Mouse (Mus musculus): Measurements from ENCODE around the gene Pltp. TPM values are rescaled to one million over a fixed set of nuclear protein-coding genes. Genes with fewer than 3 reads are reported as not detected.
"Not testable (repeated sequence)": the region's sequence is repeated elsewhere in the genome, so short reads cannot be mapped to it uniquely, and the experiment has no call there.

Pltp gene
- polyA plus RNA-seq, 1 experiment from 2014 or later, result 40.0 TPM

DNA sequence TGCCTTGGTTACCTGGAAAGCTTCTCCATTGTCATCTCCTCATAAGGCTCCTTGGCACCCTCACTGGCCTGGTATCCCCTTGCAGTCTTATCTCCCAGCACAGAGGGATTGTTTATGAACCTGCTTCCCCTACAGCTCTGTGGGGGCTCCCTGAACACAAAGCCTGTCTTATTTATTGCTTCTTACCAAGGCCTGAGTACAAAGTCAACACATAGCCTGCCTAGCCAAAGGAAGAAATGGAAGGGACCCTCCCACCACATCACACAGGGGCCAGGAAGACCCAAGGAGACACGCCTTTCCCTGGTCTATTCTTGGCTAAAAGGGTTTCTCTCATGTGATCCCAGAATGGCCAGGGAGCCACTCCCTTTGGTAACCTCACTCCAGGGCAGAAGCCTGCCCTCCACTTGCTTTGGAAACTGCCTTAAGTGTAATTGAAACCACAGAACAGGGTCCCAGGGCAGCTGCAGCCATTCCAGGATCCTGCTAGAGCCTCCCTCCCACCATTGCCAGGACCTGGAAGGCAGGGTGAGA, 16.8 kb upstream of the Pltp start:
- peaks cover 9% of the 10 kb centered on the region for H3K36me3 ChIP-seq (replicated peaks)
- no peak overlapping the region for H3K4me3 ChIP-seq
- peaks cover 32% of the 10 kb centered on the region for H3K4me1 ChIP-seq
- WGBS, result 44% methylated on average over 1 of the region's 1 CpGs
- no peaks in the 10 kb centered on the region for H3K27me3 ChIP-seq (ENCODE audit: poor library complexity, severe bottlenecking)
- no peaks in the 10 kb centered on the region for H3K9me3 ChIP-seq
- H3K27ac ChIP-seq, result peak overlapping the region; percentile 40; the same call in 1 of the 2 replicates
- DNase-seq (ENCODE audit: extremely low spot score, low spot score), result no peak

GRCm38 (mm10) chr2:164873621-164874020, 16.1 kb upstream of the Pltp start:
- WGBS, result 77% methylated on average over 3 of the region's 3 CpGs
- H3K27ac ChIP-seq, result no peak overlapping the region
- H3K4me3 ChIP-seq, result no peak overlapping the region

GRCm38 (mm10) chr2:164871602-164872303, 14.2 kb upstream of the Pltp start:
- Histone ChIP-seq H3K9me3 (peaks cover 8% of the 10 kb centered on the region; the same call in 1 of the 2 replicates), H3K4me1 (peaks cover 13% of the 10 kb centered on the region), H3K27me3 (ENCODE audit: poor library complexity, severe bottlenecking) (no peaks in the 10 kb centered on the region), H3K27ac (no peak overlapping the region), H3K36me3 (replicated peaks) (no peaks in the 10 kb centered on the region), H3K4me3 (no peak overlapping the region)
- no peak for DNase-seq (ENCODE audit: extremely low spot score, low spot score)
- 59% methylated on average over 6 of the region's 6 CpGs for WGBS

More at GRCm38 (mm10) chr2:164873621-164874020, 16.1 kb upstream of the Pltp start:
- peaks cover 26% of the 10 kb centered on the region for H3K4me1 ChIP-seq
- no peak for DNase-seq (ENCODE audit: extremely low spot score, low spot score)
- peaks cover 9% of the 10 kb centered on the region for H3K36me3 ChIP-seq (replicated peaks)
- no peaks in the 10 kb centered on the region for H3K9me3 ChIP-seq
- no peaks in the 10 kb centered on the region for H3K27me3 ChIP-seq (ENCODE audit: poor library complexity, severe bottlenecking)

GRCm38 (mm10) chr2:164868491-164868890, 11.0 kb upstream of the Pltp start:
- WGBS, result 87% methylated on average over 7 of the region's 7 CpGs
- no peak for DNase-seq (ENCODE audit: extremely low spot score, low spot score)
- Histone ChIP-seq H3K4me1 (no peaks in the 10 kb centered on the region), H3K36me3 (replicated peaks) (no peaks in the 10 kb centered on the region), H3K4me3 (no peak overlapping the region), H3K27me3 (ENCODE audit: poor library complexity, severe bottlenecking) (no peaks in the 10 kb centered on the region), H3K9me3 (peaks cover 8% of the 10 kb centered on the region; the same call in 1 of the 2 replicates), H3K27ac (no peak overlapping the region)

DNA sequence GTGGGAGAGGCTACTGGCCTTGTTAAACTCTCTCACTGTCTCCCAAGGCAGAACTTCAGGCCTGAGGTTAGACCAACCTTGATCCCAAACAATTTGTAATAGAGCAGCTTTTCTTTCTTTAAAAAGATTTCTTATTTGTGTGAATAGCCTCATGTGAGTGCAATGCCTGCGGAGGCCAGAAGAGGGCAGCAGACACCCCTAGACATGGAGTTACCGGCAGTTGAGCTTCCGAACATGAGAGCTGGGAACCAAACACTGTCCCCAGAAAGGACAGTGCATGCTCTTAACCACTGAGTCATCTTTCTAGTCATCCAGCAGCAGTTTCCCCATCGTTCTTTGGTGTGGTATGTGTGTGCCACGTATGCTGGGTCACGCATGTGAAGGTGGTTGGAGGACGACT, 10.1 kb upstream of the Pltp start:
- H3K27me3 ChIP-seq (ENCODE audit: poor library complexity, severe bottlenecking), result no peaks in the 10 kb centered on the region
- no peak for DNase-seq (ENCODE audit: extremely low spot score, low spot score)
- no peak overlapping the region for H3K27ac ChIP-seq
- H3K36me3 ChIP-seq (replicated peaks), result no peaks in the 10 kb centered on the region
- peaks cover 2% of the 10 kb centered on the region; the same call in 1 of the 2 replicates for H3K4me1 ChIP-seq
- H3K9me3 ChIP-seq, result peaks cover 8% of the 10 kb centered on the region; the same call in 1 of the 2 replicates
- WGBS, result 95% methylated on average over 7 of the region's 7 CpGs
- no peak overlapping the region for H3K4me3 ChIP-seq

DNA sequence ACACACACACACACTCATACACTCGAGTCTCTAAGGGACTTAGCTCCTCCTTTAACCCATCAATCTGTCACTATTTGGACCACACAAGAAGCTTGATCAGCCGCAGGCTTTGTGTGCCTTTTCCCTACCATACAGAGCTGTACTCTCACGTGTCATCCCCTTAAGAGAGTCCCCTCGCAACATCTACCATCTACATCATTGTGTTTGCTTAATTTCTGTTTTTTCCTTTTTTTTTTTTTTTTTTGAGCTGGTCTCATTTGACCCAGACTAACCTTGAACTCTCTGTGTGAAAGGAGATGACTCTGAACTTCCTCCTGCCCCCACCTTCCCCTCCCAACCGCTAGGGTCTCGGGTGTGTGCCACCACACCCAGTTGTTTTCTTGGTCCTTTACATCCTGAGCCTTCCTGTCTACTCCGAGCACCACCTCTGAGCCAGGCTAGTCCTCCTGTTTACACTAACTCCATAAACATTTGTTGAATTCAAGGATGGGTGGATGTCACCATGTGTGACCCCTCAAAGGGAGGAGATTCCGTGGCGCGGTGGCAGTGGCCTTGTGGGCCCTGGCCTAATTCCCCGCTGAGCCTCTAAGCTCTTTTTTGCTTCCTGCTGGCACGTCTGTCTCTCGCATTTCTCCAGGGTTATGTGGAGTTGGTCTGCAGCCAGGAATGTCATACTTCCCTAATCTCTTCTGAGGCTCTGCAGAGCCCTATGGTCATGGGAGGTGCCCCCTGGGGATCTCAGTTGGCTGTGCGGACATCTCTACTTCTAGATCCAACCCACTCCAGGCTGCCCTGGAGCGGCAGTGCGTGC, 9.4 kb upstream of the Pltp start:
- Histone ChIP-seq H3K36me3 (replicated peaks) (no peaks in the 10 kb centered on the region), H3K27me3 (ENCODE audit: poor library complexity, severe bottlenecking) (no peaks in the 10 kb centered on the region), H3K4me1 (peaks cover 8% of the 10 kb centered on the region), H3K27ac (no peak overlapping the region), H3K4me3 (no peak overlapping the region), H3K9me3 (peaks cover 8% of the 10 kb centered on the region; the same call in 1 of the 2 replicates)
- WGBS, result 75% methylated on average over 16 of the region's 16 CpGs
- no peak for DNase-seq (ENCODE audit: extremely low spot score, low spot score)

GRCm38 (mm10) chr2:164864593-164864992, 7.1 kb upstream of the Pltp start:
- 84% methylated on average over 4 of the region's 4 CpGs for WGBS
- peaks cover 15% of the 10 kb centered on the region for H3K4me1 ChIP-seq
- no peak for DNase-seq (ENCODE audit: extremely low spot score, low spot score)
- H3K27me3 ChIP-seq (ENCODE audit: poor library complexity, severe bottlenecking), result peaks cover 6% of the 10 kb centered on the region
- H3K9me3 ChIP-seq, result peaks cover 8% of the 10 kb centered on the region; the same call in 1 of the 2 replicates
- H3K27ac ChIP-seq, result no peak overlapping the region
- no peak overlapping the region for H3K4me3 ChIP-seq
- no peaks in the 10 kb centered on the region for H3K36me3 ChIP-seq (replicated peaks)

- not testable (repeated sequence) for H3K27ac ChIP-seq; DNase-seq (ENCODE audit: extremely low spot score, low spot score); H3K9me3 ChIP-seq; H3K4me3 ChIP-seq; H3K36me3 ChIP-seq (replicated peaks)
- H3K4me1 ChIP-seq, result peaks cover 25% of the 10 kb centered on the region
- 94% methylated on average over 8 of the region's 9 CpGs for WGBS
- H3K27me3 ChIP-seq (ENCODE audit: poor library complexity, severe bottlenecking), result peaks cover 17% of the 10 kb centered on the region
These were observed 5.9 kb upstream of the Pltp start for GRCm38 (mm10) chr2:164863411-164863810.

DNA sequence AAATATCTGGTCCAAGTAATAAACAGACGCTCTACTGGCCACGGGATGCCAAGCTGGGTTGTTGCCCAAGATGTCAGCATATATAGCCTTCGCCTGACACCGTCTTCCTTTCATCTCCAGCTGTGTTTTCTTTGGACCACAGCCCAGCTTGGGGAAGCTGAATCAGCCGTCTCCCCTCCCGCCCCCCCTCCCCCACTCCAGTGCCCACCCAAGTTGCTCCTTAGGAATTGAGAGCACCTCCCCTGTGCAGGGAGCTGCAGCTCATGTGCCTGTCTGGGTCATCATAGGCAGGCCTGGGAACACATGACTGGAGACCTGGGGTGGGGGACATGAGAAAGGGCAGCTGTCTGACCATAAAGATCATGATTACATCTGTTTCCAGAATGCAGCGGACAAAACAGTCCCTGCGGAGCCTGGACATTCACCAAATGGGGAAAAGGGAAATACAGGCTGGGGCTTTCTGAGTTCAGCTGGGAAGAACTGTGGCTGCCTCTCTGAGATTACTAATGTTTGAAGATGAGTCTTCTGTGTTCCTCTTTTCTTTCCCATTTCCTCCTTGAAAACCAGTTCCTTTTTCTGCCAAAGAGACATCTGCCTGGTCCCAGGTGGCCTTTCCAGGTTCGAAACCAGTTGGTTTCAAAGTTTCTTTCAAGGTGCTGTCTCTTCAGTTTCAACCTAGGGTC, 4.8 kb upstream of the Pltp start:
- DNase-seq (ENCODE audit: extremely low spot score, low spot score), result no peak
- peaks cover 2% of the 10 kb centered on the region; the same call in 1 of the 2 replicates for H3K9me3 ChIP-seq

DNA sequence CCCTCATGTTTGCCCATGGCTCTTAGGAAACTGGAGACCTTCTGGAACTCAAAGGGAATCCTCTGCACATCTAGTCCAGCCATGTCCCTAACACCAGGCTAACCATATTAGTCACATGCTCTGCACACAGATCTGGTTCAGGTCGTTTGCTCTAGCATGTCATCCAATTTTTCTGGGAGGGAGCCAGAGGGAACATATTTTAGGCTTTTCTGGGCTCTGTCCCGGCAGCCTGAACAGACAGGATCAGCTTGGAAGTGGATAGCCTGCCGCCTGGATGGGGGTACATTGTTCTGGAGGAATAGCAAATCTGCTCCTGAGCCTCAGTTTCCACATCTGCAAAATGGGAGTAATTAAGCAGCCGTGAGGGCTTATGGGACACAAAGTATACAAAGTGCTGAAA, 3.6 kb upstream of the Pltp start:
- DNase-seq (ENCODE audit: extremely low spot score, low spot score), result no peak
- Histone ChIP-seq H3K27me3 (ENCODE audit: poor library complexity, severe bottlenecking) (peaks cover 40% of the 10 kb centered on the region), H3K36me3 (replicated peaks) (no peaks in the 10 kb centered on the region), H3K9me3 (no peaks in the 10 kb centered on the region), H3K27ac (no peak overlapping the region), H3K4me3 (no peak overlapping the region), H3K4me1 (peaks cover 48% of the 10 kb centered on the region)
- WGBS, result 83% methylated on average over 4 of the region's 4 CpGs

More for the DNA sequence above, 4.8 kb upstream of the Pltp start:
- Histone ChIP-seq H3K36me3 (replicated peaks) (no peaks in the 10 kb centered on the region), H3K27ac (0 out of 2 replicates have a peak overlapping the region, but pooled peaks have one; percentile 4), H3K4me1 (peaks cover 36% of the 10 kb centered on the region), H3K27me3 (ENCODE audit: poor library complexity, severe bottlenecking) (peaks cover 28% of the 10 kb centered on the region), H3K4me3 (no peak overlapping the region)
- 59% methylated on average over 9 of the region's 9 CpGs for WGBS

GRCm38 (mm10) chr2:164859640-164860432, 2.3 kb upstream of the Pltp start:
- H3K27ac ChIP-seq, result no peak overlapping the region
- peaks cover 53% of the 10 kb centered on the region for H3K27me3 ChIP-seq (ENCODE audit: poor library complexity, severe bottlenecking)
- no peak for DNase-seq (ENCODE audit: extremely low spot score, low spot score)
- H3K4me3 ChIP-seq, result no peak overlapping the region
- H3K4me1 ChIP-seq, result peaks cover 61% of the 10 kb centered on the region
- no peaks in the 10 kb centered on the region for H3K36me3 ChIP-seq (replicated peaks)
- no peaks in the 10 kb centered on the region for H3K9me3 ChIP-seq
- 61% methylated on average over 9 of the region's 9 CpGs for WGBS

DNA sequence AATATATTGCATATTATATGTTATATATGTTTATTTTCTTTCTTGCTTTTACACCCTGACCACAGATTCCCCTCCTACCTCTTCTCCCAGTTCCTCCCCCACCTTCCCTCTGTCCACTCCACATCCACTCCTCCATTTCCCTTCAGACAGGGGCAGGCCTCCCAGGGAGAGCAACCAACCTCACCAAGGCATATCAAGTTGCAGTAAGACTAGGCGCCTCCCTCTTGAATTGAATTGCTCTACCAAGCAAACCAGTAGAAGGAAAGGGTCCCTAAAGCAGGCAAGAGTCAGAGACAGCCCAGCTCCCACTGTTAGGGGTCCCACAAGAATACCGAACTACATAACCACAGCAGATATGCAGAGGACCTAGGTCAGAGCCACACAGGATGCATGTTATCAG, 1.6 kb upstream of the Pltp start:
- Histone ChIP-seq H3K4me3 (no peak overlapping the region), H3K27ac (no peak overlapping the region), H3K4me1 (peaks cover 64% of the 10 kb centered on the region), H3K27me3 (ENCODE audit: poor library complexity, severe bottlenecking) (peaks cover 59% of the 10 kb centered on the region), H3K9me3 (no peaks in the 10 kb centered on the region), H3K36me3 (replicated peaks) (peaks cover under 1% of the 10 kb centered on the region; the same call in 1 of the 2 replicates)
- DNase-seq (ENCODE audit: extremely low spot score, low spot score), result no peak
- 53% methylated on average over 2 of the region's 2 CpGs for WGBS
